ENCODE assay signal across 21 mouse cellular contexts in genomic region chr7:98935193-98935592, GRCm38 (mm10).
DNase-seq lines count a peak whose midpoint lies in the region; ATAC-seq lines count a peak whose summit lies in the region.
"Had no signal": no experiment of that assay in that cellular context is flagged by ENCODE, and none has a peak within 500 bp of the region (broad histone marks: within the 10 kb centered on the region; RNA-seq: fewer than 3 reads in every experiment).

No protein-coding gene starts in this region.

- no peak overlapping the region for H3K27ac ChIP-seq in liver, embryonic 11.5 days (ENCODE audit: low read depth, low read length)
- no peak overlapping the region for H3K27ac ChIP-seq in liver, embryonic 16.5 days (ENCODE audit: low read length)
- H3K27ac ChIP-seq in stomach, embryonic 16.5 days (ENCODE audit: low read length), result no peak overlapping the region
- no peak overlapping the region for H3K27ac ChIP-seq in kidney, embryonic 15.5 days
- no peak overlapping the region for H3K27ac ChIP-seq in intestine, embryonic 15.5 days
- H3K27ac ChIP-seq: embryonic facial prominence, embryonic 12.5 days; heart, adult 2 months; heart, embryonic 15.5 days; hindbrain, embryonic 13.5 days had no signal

- H3K9me3 ChIP-seq in liver, embryonic 11.5 days (ENCODE audit: control insufficient read depth, low read length), result no peaks in the 10 kb centered on the region
- H3K9me3 ChIP-seq in liver, embryonic 16.5 days (replicated peaks; ENCODE audit: control insufficient read depth, low read length), result no peaks in the 10 kb centered on the region
- no peaks in the 10 kb centered on the region for H3K9me3 ChIP-seq in stomach, embryonic 16.5 days (replicated peaks; ENCODE audit: control insufficient read depth, low read length)
- no peaks in the 10 kb centered on the region for H3K9me3 ChIP-seq in kidney, embryonic 15.5 days (replicated peaks)
- H3K9me3 ChIP-seq in intestine, embryonic 15.5 days, result no peaks in the 10 kb centered on the region
- H3K9me3 ChIP-seq: embryonic facial prominence, embryonic 12.5 days; heart, embryonic 15.5 days; hindbrain, embryonic 13.5 days had no signal

- H3K4me3 ChIP-seq in liver, embryonic 11.5 days (ENCODE audit: low read depth, low read length), result no peak overlapping the region
- no peak overlapping the region for H3K4me3 ChIP-seq in liver, embryonic 16.5 days (ENCODE audit: low read depth, low read length)
- no peak overlapping the region for H3K4me3 ChIP-seq in stomach, embryonic 16.5 days (replicated peaks; ENCODE audit: low read length)
- no peak overlapping the region for H3K4me3 ChIP-seq in kidney, embryonic 15.5 days (replicated peaks)
- H3K4me3 ChIP-seq in intestine, embryonic 15.5 days (replicated peaks), result no peak overlapping the region
- H3K4me3 ChIP-seq: embryonic facial prominence, embryonic 12.5 days; heart, adult 2 months; heart, embryonic 15.5 days; hindbrain, embryonic 13.5 days had no signal

- no peak overlapping the region for H3K4me2 ChIP-seq in liver, embryonic 11.5 days
- 0 out of 2 replicates have a peak overlapping the region, but pooled peaks have one; percentile 9 for H3K4me2 ChIP-seq in liver, embryonic 16.5 days (ENCODE audit: low read depth, low read length)
- no peak overlapping the region for H3K4me2 ChIP-seq in stomach, embryonic 16.5 days (ENCODE audit: low read depth, low read length)
- H3K4me2 ChIP-seq in kidney, embryonic 15.5 days, result no peak overlapping the region
- no peak overlapping the region for H3K4me2 ChIP-seq in intestine, embryonic 15.5 days (replicated peaks)
- H3K4me2 ChIP-seq: embryonic facial prominence, embryonic 12.5 days; heart, embryonic 11.5 days; heart, embryonic 15.5 days; hindbrain, embryonic 13.5 days had no signal

- no peaks in the 10 kb centered on the region for H3K27me3 ChIP-seq in liver, embryonic 11.5 days (replicated peaks; ENCODE audit: control insufficient read depth, insufficient read depth, low read length)
- no peaks in the 10 kb centered on the region for H3K27me3 ChIP-seq in liver, embryonic 16.5 days (ENCODE audit: control insufficient read depth, insufficient read depth, low read depth, low read length)
- H3K27me3 ChIP-seq in stomach, embryonic 16.5 days (ENCODE audit: control insufficient read depth, insufficient read depth, low read length), result no peaks in the 10 kb centered on the region
- H3K27me3 ChIP-seq in kidney, embryonic 15.5 days, result no peaks in the 10 kb centered on the region
- no peaks in the 10 kb centered on the region for H3K27me3 ChIP-seq in intestine, embryonic 15.5 days (replicated peaks)
- H3K27me3 ChIP-seq: embryonic facial prominence, embryonic 12.5 days; heart, embryonic 15.5 days; hindbrain, embryonic 13.5 days; Patski had no signal

- 74% methylated on average over 10 of the region's 10 CpGs for WGBS in liver, embryonic 11.5 days
- 71% methylated on average over 10 of the region's 10 CpGs for WGBS in liver, embryonic 16.5 days (ENCODE audit: insufficient replicate concordance)
- 55% methylated on average over 10 of the region's 10 CpGs for WGBS in stomach, embryonic 16.5 days
- WGBS in kidney, embryonic 15.5 days, result 86% methylated on average over 10 of the region's 10 CpGs
- 55% methylated on average over 10 of the region's 10 CpGs for WGBS in intestine, embryonic 15.5 days

- DNase-seq in liver, result peak; percentile 33
- no peak for DNase-seq in liver, embryonic 11.5 days (ENCODE audit: low spot score)
- DNase-seq in MN1 (ENCODE audit: low spot score), result no peak
- DNase-seq: adrenal gland, postnatal 14 days; cerebellum, adult 18-20 months; cerebellum, adult 9-11 months; embryo, embryonic 11 days; gastrocnemius, postnatal 14 days; heart, adult 2 months; heart, postnatal 14 days had no signal

- peaks cover 5% of the 10 kb centered on the region; the same call in 1 of the 2 replicates for H3K4me1 ChIP-seq in liver, embryonic 11.5 days (replicated peaks; ENCODE audit: control insufficient read depth, insufficient read depth, low read length)
- no peaks in the 10 kb centered on the region; the same call in 1 of the 2 replicates for H3K4me1 ChIP-seq in liver, embryonic 16.5 days (ENCODE audit: control insufficient read depth, low read depth, low read length)
- peaks cover 36% of the 10 kb centered on the region; the same call in 1 of the 2 replicates for H3K4me1 ChIP-seq in stomach, embryonic 16.5 days (ENCODE audit: control insufficient read depth, insufficient read depth, low read length)
- peaks cover 22% of the 10 kb centered on the region for H3K4me1 ChIP-seq in kidney, embryonic 15.5 days
- peaks cover 12% of the 10 kb centered on the region; the same call in 1 of the 2 replicates for H3K4me1 ChIP-seq in intestine, embryonic 15.5 days (replicated peaks)

- H3K36me3 ChIP-seq in liver, embryonic 11.5 days (ENCODE audit: control insufficient read depth, insufficient read depth, low read length), result no peaks in the 10 kb centered on the region
- no peaks in the 10 kb centered on the region for H3K36me3 ChIP-seq in liver, embryonic 16.5 days (ENCODE audit: control insufficient read depth, insufficient read depth)
- no peaks in the 10 kb centered on the region for H3K36me3 ChIP-seq in stomach, embryonic 16.5 days (ENCODE audit: control insufficient read depth, insufficient read depth, low read length)
- H3K36me3 ChIP-seq in kidney, embryonic 15.5 days, result no peaks in the 10 kb centered on the region
- no peaks in the 10 kb centered on the region for H3K36me3 ChIP-seq in intestine, embryonic 15.5 days
- H3K36me3 ChIP-seq: embryonic facial prominence, embryonic 12.5 days; heart, embryonic 15.5 days; hindbrain, embryonic 13.5 days had no signal

- no peak for ATAC-seq in liver, embryonic 11.5 days (replicated peaks; ENCODE audit: low FRiP score)
- peak; percentile 69 for ATAC-seq in liver, embryonic 16.5 days (ENCODE audit: low read depth)
- peak; percentile 25; the same call in 1 of the 2 replicates for ATAC-seq in stomach, embryonic 16.5 days (ENCODE audit: insufficient read depth, low FRiP score)
- ATAC-seq in kidney, embryonic 15.5 days (replicated peaks; ENCODE audit: low FRiP score), result no peak
- ATAC-seq in intestine, embryonic 15.5 days, result no peak
- ATAC-seq: activated CD4-positive, CD25-positive, alpha-beta regulatory T cell, adult 4 months; forebrain, embryonic 16.5 days; Patski had no signal

- no peak overlapping the region for H3K9ac ChIP-seq in liver, embryonic 11.5 days (ENCODE audit: low read depth, low read length)
- no peak overlapping the region for H3K9ac ChIP-seq in liver, embryonic 16.5 days (ENCODE audit: low read depth, low read length)
- H3K9ac ChIP-seq in stomach, embryonic 16.5 days (ENCODE audit: low read length), result no peak overlapping the region
- H3K9ac ChIP-seq in kidney, embryonic 15.5 days, result no peak overlapping the region
- H3K9ac ChIP-seq in intestine, embryonic 15.5 days, result no peak overlapping the region
- H3K9ac ChIP-seq: embryonic facial prominence, embryonic 12.5 days; heart, embryonic 15.5 days; hindbrain, embryonic 13.5 days had no signal

Comparison
In these comparisons a context has a peak if more than half of its experiments do, and no peak if none do; other contexts are left out.
1. ATAC-seq: peak in liver, embryonic 16.5 days (single experiment) and stomach, embryonic 16.5 days (single experiment); none in liver, embryonic 11.5 days (single experiment), kidney, embryonic 15.5 days (single experiment) and intestine, embryonic 15.5 days (single experiment).